Mouse (Mus musculus): ENCODE data around the gene Itgb5. TPM values are rescaled to one million over a fixed set of nuclear protein-coding genes. Genes with fewer than 3 reads are reported as not detected.

Itgb5 gene
- polyA plus RNA-seq, 1 experiment from 2014 or later: 25.0 TPM

- Histone ChIP-seq H3K4me1 (replicated peaks; ENCODE audit: control insufficient read depth, insufficient read depth, low read length) (no peaks in the 10 kb centered on the region), H3K9me3 (ENCODE audit: control insufficient read depth, low read length) (no peaks in the 10 kb centered on the region), H3K4me2 (no peak overlapping the region), H3K27ac (ENCODE audit: low read depth, low read length) (no peak overlapping the region), H3K27me3 (replicated peaks; ENCODE audit: control insufficient read depth, insufficient read depth, low read length) (no peaks in the 10 kb centered on the region), H3K4me3 (ENCODE audit: low read depth, low read length) (no peak overlapping the region), H3K9ac (ENCODE audit: low read depth, low read length) (no peak overlapping the region), H3K36me3 (ENCODE audit: control insufficient read depth, insufficient read depth, low read length) (no peaks in the 10 kb centered on the region)
- ATAC-seq (replicated peaks; ENCODE audit: low FRiP score) (no peak), DNase-seq (ENCODE audit: low spot score) (no peak)
- 77% methylated on average over 6 of the region's 6 CpGs for WGBS
Measured at GRCm38 (mm10) chr16:33998011-33998410, 168.5 kb downstream of the Itgb5 start.

Other genes starting within 250 kb of the Itgb5 start
- gene Heg1, start 145.3 kb upstream of the Itgb5 start, polyA plus RNA-seq (2014; fragmentation: Nextera tagmentation; extraction: Ambion mirVana): 14.6 and 17.7 TPM in 2 replicates
- gene Muc13, start 35.6 kb upstream of the Itgb5 start, polyA plus RNA-seq (2014; fragmentation: Nextera tagmentation; extraction: Ambion mirVana): 10.1 and 10.4 TPM in 2 replicates
- gene Umps, start 137.4 kb downstream of the Itgb5 start, polyA plus RNA-seq (2014; fragmentation: Nextera tagmentation; extraction: Ambion mirVana): 104 and 110 TPM in 2 replicates